Mouse (Mus musculus): Measurements from ENCODE around the gene Mesp2. TPM values are rescaled to one million over a fixed set of nuclear protein-coding genes. Genes with fewer than 3 reads are reported as not detected.
"Not testable (repeated sequence)": the region's sequence is repeated elsewhere in the genome, so short reads cannot be mapped to it uniquely, and the experiment has no call there.

Gene Mesp2
- 1 to 10 TPM; 1.5 to 1.9 TPM for total RNA-seq (2021)
- long read RNA-seq, experiment 1 = 0 reads
- long read RNA-seq, experiment 2 = 0 reads

GRCm38 (mm10) chr7:79810611-79811506 is at the start of gene Mesp2:
Mesp2 (plus strand) TSS chr7:79810727.
- DNase-seq (ENCODE audit: low spot score in 2 of 2) = peak; percentile 48

GRCm38 (mm10) chr7:79761124-79761876 is 49.2 kb upstream of the Mesp2 start:
- no peak for DNase-seq (ENCODE audit: low spot score in 2 of 2)

DNA sequence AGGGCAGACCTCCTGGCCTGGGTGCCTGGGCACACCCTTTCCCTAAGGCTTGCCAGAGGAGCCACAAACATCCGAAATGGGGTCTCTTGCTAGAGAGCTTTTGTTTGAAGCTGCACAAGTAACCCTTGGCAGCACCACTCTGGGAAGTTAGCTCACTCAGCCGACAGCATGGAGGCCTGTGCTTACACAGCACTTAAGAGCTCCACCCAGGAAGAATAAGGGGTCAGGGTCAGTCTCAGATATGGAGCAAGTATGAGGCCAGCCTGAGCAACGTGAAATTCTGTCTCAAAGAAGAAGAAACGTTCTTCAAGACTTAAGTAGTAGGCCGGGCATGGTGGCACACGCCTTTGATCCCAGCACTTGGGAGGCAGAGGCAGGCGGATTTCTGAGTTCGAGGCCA is 48.4 kb upstream of the Mesp2 start:
- DNase-seq (ENCODE audit: low spot score in 2 of 2) = no peak

GRCm38 (mm10) chr7:79765991-79766390 is 44.5 kb upstream of the Mesp2 start:
- no peak for DNase-seq (ENCODE audit: low spot score in 2 of 2)

GRCm38 (mm10) chr7:79769664-79770063 is 40.9 kb upstream of the Mesp2 start:
- no peak for DNase-seq (ENCODE audit: low spot score in 2 of 2)

GRCm38 (mm10) chr7:79771561-79772512 is 38.7 kb upstream of the Mesp2 start:
- DNase-seq (ENCODE audit: low spot score in 2 of 2) = no peak

GRCm38 (mm10) chr7:79780647-79781626 is 29.6 kb upstream of the Mesp2 start:
- DNase-seq (ENCODE audit: low spot score in 2 of 2) = peak in 1 of 2 experiments; percentile 60

DNA sequence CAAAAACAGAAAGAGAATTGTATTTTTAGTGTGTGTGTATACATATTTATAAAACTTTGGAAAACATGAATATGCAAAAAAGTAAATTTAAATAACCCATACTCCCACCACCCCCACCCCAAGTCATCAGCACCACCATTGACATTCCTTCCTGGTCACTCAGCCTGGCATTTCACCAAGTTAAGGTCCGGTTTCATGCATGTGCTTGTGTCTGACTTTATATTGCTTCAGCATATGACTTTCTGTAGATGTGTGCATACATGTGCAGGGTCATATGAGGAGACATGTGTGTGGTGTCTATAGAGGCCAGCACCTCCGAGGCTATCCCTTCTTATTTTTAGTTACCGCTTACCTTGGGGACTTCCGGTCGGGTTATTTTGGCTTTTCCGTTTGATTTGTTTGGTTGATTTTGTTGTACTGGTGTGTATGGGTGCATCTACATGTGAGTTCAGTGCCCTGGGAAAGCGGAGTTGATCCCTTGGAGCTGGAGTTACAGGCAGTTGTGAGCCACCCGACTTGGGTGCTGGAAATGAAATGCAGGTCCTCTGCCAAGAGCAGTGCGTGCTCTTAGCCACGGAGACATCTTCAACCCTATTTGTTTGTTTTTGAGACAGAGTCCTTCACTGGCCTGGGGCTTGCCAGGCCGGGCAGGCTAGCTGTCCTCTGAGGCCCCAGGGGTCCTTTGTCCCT is 28.6 kb upstream of the Mesp2 start:
- no peak for DNase-seq (ENCODE audit: low spot score in 2 of 2)

DNA sequence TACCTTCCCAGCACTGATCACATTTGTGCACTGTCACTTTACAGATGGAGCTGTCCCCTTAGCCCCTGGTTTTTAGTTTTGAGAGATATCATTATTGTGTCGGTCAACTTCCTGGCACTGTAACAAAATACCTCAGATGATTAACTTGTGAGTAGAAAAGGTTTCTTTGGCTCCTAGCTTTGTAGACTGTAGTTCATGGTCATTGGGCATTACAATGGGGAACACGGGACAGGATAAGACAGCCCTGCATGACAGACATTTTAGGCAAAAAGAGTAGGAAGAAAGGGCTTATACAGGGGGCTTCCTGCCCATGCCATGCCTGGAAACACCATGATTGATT is 28.0 kb upstream of the Mesp2 start:
- no peak for DNase-seq (ENCODE audit: low spot score in 2 of 2)

GRCm38 (mm10) chr7:79786295-79786694 is 24.2 kb upstream of the Mesp2 start:
- DNase-seq (ENCODE audit: low spot score in 2 of 2) = peak in 1 of 2 experiments; percentile 51

DNA sequence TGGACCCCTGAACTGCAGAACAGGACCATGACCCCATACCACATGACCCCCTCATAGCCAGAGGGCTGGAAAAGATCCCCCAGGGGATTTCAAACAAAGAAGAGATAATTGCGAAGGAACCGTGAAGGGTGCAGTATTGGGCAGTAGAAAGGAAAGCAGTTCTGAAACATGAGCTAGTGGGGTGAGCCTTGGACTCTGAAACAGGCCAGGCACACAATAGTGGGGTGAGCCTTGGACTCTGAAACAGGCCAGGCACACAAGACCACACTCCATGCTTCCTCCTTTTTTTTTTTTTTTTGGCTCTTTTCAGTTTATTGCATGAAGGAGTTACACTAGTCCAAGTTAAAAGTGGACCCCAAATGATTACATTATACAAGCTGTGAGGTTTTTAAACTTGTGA is 20.7 kb upstream of the Mesp2 start:
- DNase-seq (ENCODE audit: low spot score in 2 of 2) = not testable (repeated sequence)

GRCm38 (mm10) chr7:79792635-79793421 is 17.7 kb upstream of the Mesp2 start:
- peak in 1 of 2 experiments; percentile 21 for DNase-seq (ENCODE audit: low spot score in 2 of 2)

DNA sequence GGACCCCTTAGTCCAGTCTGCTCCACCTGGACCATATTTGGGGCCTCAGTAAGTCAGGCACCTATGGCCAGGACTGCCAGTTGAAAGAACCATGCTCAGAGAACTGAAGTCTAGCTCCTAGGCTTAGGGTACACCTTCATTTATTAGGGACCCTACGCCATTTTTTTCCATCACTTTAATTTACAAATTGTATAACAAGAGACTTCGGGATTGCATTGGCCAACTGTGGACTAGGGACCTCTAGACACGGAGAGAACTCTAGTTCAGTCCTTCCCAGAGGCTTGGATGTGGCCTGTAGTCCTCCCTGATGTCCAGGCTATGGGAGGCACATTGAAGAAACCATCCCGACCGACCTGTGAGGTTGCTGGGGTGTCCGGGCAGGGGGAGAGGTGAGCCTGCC is 16.8 kb upstream of the Mesp2 start, which contains the start of gene Mesp1:
TSS of gene Mesp1 (minus strand) at position 101 of the 400 bp plus-strand sequence.
- no peak for DNase-seq (ENCODE audit: low spot score in 2 of 2)

DNA sequence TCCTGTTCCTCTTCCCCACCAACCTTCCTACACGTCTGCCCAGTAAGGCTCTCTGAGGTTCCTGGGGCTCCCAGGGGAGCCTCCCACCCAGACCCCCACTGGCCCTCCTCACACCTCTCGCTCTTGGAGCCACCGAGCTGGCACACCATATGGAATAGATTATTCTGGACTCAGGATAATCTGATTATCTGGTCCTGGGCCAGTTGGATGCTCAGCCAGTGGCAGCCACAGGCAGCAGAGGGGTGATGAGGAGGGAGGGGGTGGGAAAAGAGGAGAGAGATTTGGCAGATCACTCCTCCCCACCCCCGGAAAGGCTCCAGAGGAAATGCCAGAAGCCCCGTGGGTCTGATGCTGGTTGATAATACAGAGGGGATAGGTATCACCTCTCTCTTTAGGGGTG is 11.9 kb upstream of the Mesp2 start:
- DNase-seq (ENCODE audit: low spot score in 2 of 2) = no peak

GRCm38 (mm10) chr7:79799048-79799447 is 11.5 kb upstream of the Mesp2 start:
- DNase-seq (ENCODE audit: low spot score in 2 of 2) = peak; percentile 62 to 69

- no peak for DNase-seq (ENCODE audit: low spot score in 2 of 2)
Measured at GRCm38 (mm10) chr7:79799506-79799905, 11.0 kb upstream of the Mesp2 start.

DNA sequence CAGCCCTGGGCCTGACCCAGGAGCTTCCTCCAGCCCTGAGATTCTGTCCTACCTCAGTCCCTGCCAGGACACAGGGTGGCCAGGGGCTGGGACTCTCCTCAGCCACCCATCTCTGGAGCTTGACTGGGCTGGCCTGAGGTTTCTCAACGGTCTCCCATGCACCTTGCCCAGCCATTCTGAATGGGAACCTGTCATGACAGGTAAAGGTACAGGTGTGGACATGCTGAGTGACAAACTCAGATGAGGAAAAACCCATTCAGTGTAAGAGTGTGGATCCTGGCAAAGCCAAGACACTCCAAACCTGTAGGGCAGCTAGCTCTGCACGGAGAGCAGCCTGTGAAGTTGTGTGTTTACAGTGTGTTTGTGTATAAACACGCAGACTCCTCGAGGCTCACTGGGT is 10.2 kb upstream of the Mesp2 start:
- DNase-seq (ENCODE audit: low spot score in 2 of 2) = no peak

GRCm38 (mm10) chr7:79801391-79801790 is 9.1 kb upstream of the Mesp2 start:
- DNase-seq (ENCODE audit: low spot score in 2 of 2) = no peak
